Mouse (Mus musculus): ENCODE measurements around the gene Dnajc4. TPM values are rescaled to one million over a fixed set of nuclear protein-coding genes. Genes with fewer than 3 reads are reported as not detected.

Gene Dnajc4
- polyA plus RNA-seq, 1 experiment from 2014 or later, result 18.6 TPM

- Histone ChIP-seq H3K9ac (peak within 1 kb of the TSS; percentile 78), H3K27ac (ENCODE audit: low read depth) (peak within 1 kb of the TSS; percentile 71), H3K36me3 (ENCODE audit: insufficient read depth) (peaks cover 21% of the 10 kb centered on the region), H3K27me3 (ENCODE audit: insufficient read depth, low read length) (no peaks in the 10 kb centered on the region), H3K9me3 (ENCODE audit: low read depth, low read length) (no peaks in the 10 kb centered on the region), H3K4me3 (ENCODE audit: low read depth, low read length) (peak within 1 kb of the TSS; percentile 58), H3K4me1 (ENCODE audit: insufficient read depth) (peaks cover 12% of the 10 kb centered on the region; the same call in 1 of the 2 replicates), H3K4me2 (peak within 1 kb of the TSS; percentile 94)
- no peak for ATAC-seq (ENCODE audit: insufficient read depth)
- DNase-seq, result peak; percentile 76
- TF ChIP-seq CTCF (IDR thresholded peaks at IDR 0.05; ENCODE audit: low read depth), result peak; percentile 47
- under 1% methylated on average over 16 of the region's 16 CpGs for WGBS
Measured at GRCm38 (mm10) chr19:6975537-6976521, 16.5 kb downstream of the Dnajc4 start, which contains the start of gene Plcb3. Gene Plcb3 (minus strand): TSS chr19:6976470.

DNA sequence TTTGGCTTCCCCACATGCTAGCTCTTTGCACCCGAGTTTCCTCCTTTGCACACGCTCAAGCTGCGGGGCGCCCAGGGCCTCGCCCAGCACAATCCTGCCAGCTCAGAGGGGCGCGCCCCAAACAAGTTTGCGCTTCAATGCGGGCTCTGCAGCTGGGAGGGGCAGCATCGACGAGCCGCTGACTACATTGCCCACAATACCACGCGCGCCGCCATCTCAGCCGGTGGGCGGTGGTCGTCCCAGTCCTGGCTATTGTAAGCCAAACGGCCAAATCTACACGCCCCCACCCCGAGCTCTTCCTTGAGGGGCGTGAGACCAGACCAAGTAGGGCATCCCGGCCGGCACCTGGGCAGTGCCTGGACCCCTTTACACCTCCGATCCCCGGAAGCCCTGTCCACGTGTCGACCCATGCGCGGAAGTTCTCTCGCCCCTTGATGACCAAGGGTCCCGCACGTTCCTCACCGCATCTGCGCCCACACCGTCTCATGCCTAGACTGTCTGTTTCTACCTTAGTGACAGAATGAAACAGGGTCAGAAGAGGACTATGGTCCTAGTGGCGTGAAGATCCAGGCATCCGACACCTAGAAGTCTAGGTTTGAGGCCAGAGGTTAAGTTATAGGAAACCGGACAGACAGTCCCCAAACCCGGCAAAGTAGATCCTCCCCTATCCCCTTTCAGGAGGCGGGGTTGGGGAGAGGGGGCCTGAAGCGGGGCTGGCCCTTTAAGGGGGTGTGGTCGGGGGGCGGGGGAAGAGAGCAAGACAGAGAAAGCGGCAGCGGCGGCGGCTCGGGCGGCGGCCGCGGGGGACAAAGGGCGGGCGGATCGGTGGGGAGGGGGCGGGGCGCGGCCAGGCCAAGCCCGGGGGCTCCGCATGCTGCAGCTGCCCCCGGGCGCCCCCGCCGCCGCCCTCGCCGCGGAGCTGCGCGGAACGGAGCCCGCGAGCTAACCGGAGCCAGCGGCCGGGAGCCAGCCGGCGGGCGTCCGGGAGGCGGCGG lies 17.9 kb downstream of the Dnajc4 start, which contains the start of gene Ppp1r14b:
Gene Ppp1r14b, plus strand, starts transcription at position 758 of the 995 bp plus-strand sequence.
- no peak for TF ChIP-seq CTCF (IDR thresholded peaks at IDR 0.05; ENCODE audit: low read depth)
- H3K27ac ChIP-seq (ENCODE audit: low read depth), result peak within 1 kb of the TSS; percentile 71
- H3K27me3 ChIP-seq (ENCODE audit: insufficient read depth, low read length), result no peaks in the 10 kb centered on the region
- peak within 1 kb of the TSS; percentile 78 for H3K9ac ChIP-seq
- ATAC-seq (ENCODE audit: insufficient read depth), result peak; percentile 64
- H3K36me3 ChIP-seq (ENCODE audit: insufficient read depth), result peaks cover 21% of the 10 kb centered on the region
- peak within 1 kb of the TSS; percentile 58 for H3K4me3 ChIP-seq (ENCODE audit: low read depth, low read length)
- H3K4me2 ChIP-seq, result peak within 1 kb of the TSS; percentile 94
- under 1% methylated on average over 57 of the region's 84 CpGs for WGBS
- DNase-seq, result peak; percentile 89
- no peaks in the 10 kb centered on the region for H3K9me3 ChIP-seq (ENCODE audit: low read depth, low read length)
- peaks cover 17% of the 10 kb centered on the region for H3K4me1 ChIP-seq (ENCODE audit: insufficient read depth)

DNA sequence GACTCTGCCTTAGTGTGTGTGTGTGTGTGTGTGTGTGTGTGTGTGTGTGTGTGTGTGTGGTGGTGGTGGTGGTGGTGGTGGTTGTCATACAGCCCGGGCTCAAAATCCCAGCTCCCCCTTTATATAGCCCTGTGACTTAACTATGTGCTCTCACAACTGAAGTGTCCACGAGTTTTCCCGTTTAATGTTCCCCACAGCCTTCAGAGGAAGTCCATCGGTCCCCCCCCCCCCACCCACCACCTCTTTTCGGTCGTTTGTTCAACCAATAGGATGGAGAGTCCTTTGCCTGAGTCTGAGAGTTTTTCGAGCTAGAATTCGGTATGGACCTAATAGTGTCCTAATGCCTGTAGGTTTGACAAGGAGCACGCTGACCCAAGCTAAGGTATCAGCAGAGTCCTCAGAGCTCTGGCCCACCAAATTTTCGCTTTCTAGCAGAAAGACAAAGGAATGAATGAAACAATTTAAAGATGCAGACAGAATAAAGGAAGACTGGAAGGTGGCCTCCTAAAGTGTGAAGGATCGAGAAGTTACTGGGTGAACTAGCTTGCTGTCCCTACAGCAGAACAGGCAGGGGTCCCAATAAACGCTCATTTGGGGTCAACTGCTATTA lies 18.7 kb downstream of the Dnajc4 start:
- WGBS, result 33% methylated on average over 12 of the region's 12 CpGs
- no peaks in the 10 kb centered on the region for H3K9me3 ChIP-seq (ENCODE audit: low read depth, low read length)
- no peaks in the 10 kb centered on the region for H3K27me3 ChIP-seq (ENCODE audit: insufficient read depth, low read length)
- peak overlapping the region; percentile 33; the same call in 1 of the 2 replicates for H3K27ac ChIP-seq (ENCODE audit: low read depth)
- no peak for TF ChIP-seq CTCF (IDR thresholded peaks at IDR 0.05; ENCODE audit: low read depth)
- peak overlapping the region; percentile 78 for H3K9ac ChIP-seq
- DNase-seq (no peak), ATAC-seq (ENCODE audit: insufficient read depth) (no peak)
- peak overlapping the region; percentile 58 for H3K4me3 ChIP-seq (ENCODE audit: low read depth, low read length)
- H3K4me1 ChIP-seq (ENCODE audit: insufficient read depth), result peaks cover 13% of the 10 kb centered on the region
- H3K36me3 ChIP-seq (ENCODE audit: insufficient read depth), result peaks cover 19% of the 10 kb centered on the region
- H3K4me2 ChIP-seq, result peak overlapping the region; percentile 94

- Histone ChIP-seq H3K9me3 (ENCODE audit: low read depth, low read length) (no peaks in the 10 kb centered on the region), H3K4me2 (no peak overlapping the region), H3K36me3 (ENCODE audit: insufficient read depth) (peaks cover 6% of the 10 kb centered on the region), H3K4me1 (ENCODE audit: insufficient read depth) (peaks cover 16% of the 10 kb centered on the region), H3K4me3 (ENCODE audit: low read depth, low read length) (no peak overlapping the region), H3K9ac (no peak overlapping the region), H3K27ac (ENCODE audit: low read depth) (0 out of 2 replicates have a peak overlapping the region, but pooled peaks have one; percentile 3), H3K27me3 (ENCODE audit: insufficient read depth, low read length) (no peaks in the 10 kb centered on the region)
- 72% methylated on average over 13 of the region's 13 CpGs for WGBS
- TF ChIP-seq CTCF (IDR thresholded peaks at IDR 0.05; ENCODE audit: low read depth), result no peak
- ATAC-seq (ENCODE audit: insufficient read depth) (no peak), DNase-seq (no peak)
Measured at GRCm38 (mm10) chr19:6972247-6972917, 20.0 kb downstream of the Dnajc4 start.

- 0 out of 2 replicates have a peak overlapping the region, but pooled peaks have one; percentile 3 for H3K27ac ChIP-seq (ENCODE audit: low read depth)
- DNase-seq, result no peak
- peaks cover 3% of the 10 kb centered on the region; the same call in 1 of the 2 replicates for H3K36me3 ChIP-seq (ENCODE audit: insufficient read depth)
- no peaks in the 10 kb centered on the region for H3K27me3 ChIP-seq (ENCODE audit: insufficient read depth, low read length)
- H3K9me3 ChIP-seq (ENCODE audit: low read depth, low read length), result no peaks in the 10 kb centered on the region
- 0 out of 2 replicates have a peak overlapping the region, but pooled peaks have one; percentile 2 for H3K9ac ChIP-seq
- no peak for TF ChIP-seq CTCF (IDR thresholded peaks at IDR 0.05; ENCODE audit: low read depth)
- H3K4me3 ChIP-seq (ENCODE audit: low read depth, low read length), result no peak overlapping the region
- H3K4me1 ChIP-seq (ENCODE audit: insufficient read depth), result peaks cover 16% of the 10 kb centered on the region
- no peak for ATAC-seq (ENCODE audit: insufficient read depth)
- WGBS, result 27% methylated on average over 6 of the region's 6 CpGs
- H3K4me2 ChIP-seq, result no peak overlapping the region
Measured at GRCm38 (mm10) chr19:6971644-6972043, 20.7 kb downstream of the Dnajc4 start.
